Mouse (Mus musculus): Measurements from ENCODE around the gene Ccdc173.

- TF ChIP-seq CTCF (IDR thresholded peaks at IDR 0.05; ENCODE audit: low read depth) (no peak), EP300 (IDR thresholded peaks at IDR 0.05; ENCODE audit: low read depth) (no peak)
Observed at GRCm38 (mm10) chr2:69719121-69719520, 70.3 kb downstream of the Ccdc173 start.

All from liver, postnatal 0 days (tissue).